Mouse (Mus musculus): ENCODE results near the gene Clec2d. TPM values are rescaled to one million over a fixed set of nuclear protein-coding genes. Genes with fewer than 3 reads are reported as not detected.

The Clec2d gene
- polyA plus RNA-seq, 1 experiment from 2014 or later, result 0.97 TPM

DNA sequence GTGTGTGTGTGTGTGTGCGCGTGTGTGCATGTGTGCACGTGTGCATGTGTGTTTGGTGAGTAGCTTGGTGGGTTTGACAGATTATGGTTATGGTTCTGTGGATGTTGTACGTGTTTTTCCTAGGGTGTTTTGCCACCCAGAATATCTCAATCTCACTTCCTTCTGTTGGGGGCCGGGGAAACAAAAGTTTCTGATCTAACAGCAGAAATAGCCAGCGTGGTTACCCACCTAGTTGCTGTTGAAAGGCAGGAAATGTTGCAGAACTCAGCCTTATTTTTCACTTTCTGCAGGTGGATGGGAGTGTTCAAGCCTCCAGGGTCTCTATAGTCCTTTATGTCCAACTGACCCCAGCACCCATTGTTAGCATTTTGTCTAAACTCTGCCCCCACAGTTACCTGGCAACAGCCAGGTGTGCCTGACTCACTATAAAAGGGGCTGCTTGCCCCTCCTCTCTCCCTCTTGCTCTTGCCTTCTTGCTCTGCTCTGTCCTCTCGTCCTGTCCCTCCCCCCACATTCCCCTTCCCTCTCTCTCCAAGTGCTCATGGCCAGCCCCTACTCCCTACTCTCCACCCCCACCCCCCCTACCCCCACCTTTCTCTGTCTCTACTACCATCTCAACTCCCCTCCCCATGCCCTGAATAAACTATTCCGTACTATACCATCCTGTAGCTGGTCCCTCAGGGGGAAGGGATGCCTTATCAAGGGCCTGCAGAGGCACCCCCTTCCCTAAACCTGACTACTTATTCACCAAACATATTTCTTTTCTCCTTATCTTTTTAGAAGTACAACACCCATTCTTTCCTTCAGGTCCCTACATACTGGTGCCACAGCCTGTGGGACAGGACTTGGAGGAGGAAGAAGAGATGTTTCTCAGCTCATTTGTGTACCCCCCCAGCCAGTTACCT, 54.3 kb downstream of the Clec2d start:
- H3K27ac ChIP-seq (replicated peaks; ENCODE audit: low read depth, low read length), result no peak overlapping the region
- WGBS, result 75% methylated on average over 8 of the region's 8 CpGs
- ATAC-seq (ENCODE audit: low read depth), result no peak

DNA sequence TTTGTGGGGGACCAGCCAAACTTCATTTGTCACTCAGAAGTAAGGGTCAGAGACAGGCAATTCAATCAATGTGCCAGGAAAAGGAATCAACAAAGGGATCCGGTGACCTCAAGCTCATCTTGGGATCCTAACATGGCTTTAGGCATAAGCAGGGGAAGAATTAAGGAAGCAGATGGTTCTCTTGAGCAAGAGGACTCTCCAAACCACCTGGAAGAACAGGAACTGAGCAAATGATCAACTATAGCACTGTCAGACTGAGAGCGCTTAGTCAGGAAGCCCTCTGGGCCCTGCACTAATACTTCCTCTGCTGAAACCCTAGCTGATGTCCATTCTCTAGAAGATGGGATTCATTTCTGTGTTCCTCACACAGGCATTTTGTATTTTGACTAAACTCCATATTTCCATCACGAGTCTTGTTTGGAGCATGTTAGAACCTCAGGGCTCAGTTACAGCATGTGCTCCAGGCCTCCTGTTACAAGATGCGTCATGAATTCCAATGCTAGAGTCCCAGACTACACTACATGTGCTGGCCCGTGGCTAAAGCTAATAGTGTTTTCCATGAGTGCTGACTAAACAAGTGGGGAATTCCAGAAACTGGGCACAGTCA, 55.5 kb downstream of the Clec2d start:
- 0 out of 2 replicates have a peak, but pooled peaks cover 7% of the 10 kb centered on the region for H3K4me1 ChIP-seq (ENCODE audit: control insufficient read depth, insufficient read depth, low read length)
- no peak overlapping the region for H3K4me2 ChIP-seq (ENCODE audit: low read depth, low read length)
- H3K27ac ChIP-seq (replicated peaks; ENCODE audit: low read depth, low read length), result peak overlapping the region; percentile 10; the same call in 1 of the 2 replicates
- no peak overlapping the region for H3K9ac ChIP-seq (ENCODE audit: low read depth, low read length)
- ATAC-seq (ENCODE audit: low read depth) (no peak), DNase-seq (ENCODE audit: low spot score) (peak; percentile 51)
- no peaks in the 10 kb centered on the region for H3K27me3 ChIP-seq (replicated peaks; ENCODE audit: control insufficient read depth, insufficient read depth, low read length)
- H3K9me3 ChIP-seq (ENCODE audit: control insufficient read depth, low read length), result no peaks in the 10 kb centered on the region
- no peak overlapping the region for H3K4me3 ChIP-seq (ENCODE audit: low read depth, low read length)
- no peaks in the 10 kb centered on the region for H3K36me3 ChIP-seq (ENCODE audit: control insufficient read depth, insufficient read depth, low read length)
- WGBS, result 76% methylated on average over 5 of the region's 5 CpGs

More for the DNA sequence above, 54.3 kb downstream of the Clec2d start:
- no peak for DNase-seq (ENCODE audit: low spot score)
- Histone ChIP-seq H3K9me3 (ENCODE audit: control insufficient read depth, low read length) (no peaks in the 10 kb centered on the region), H3K27me3 (replicated peaks; ENCODE audit: control insufficient read depth, insufficient read depth, low read length) (no peaks in the 10 kb centered on the region), H3K4me1 (ENCODE audit: control insufficient read depth, insufficient read depth, low read length) (peaks cover 18% of the 10 kb centered on the region), H3K36me3 (ENCODE audit: control insufficient read depth, insufficient read depth, low read length) (no peaks in the 10 kb centered on the region), H3K9ac (ENCODE audit: low read depth, low read length) (no peak overlapping the region), H3K4me2 (ENCODE audit: low read depth, low read length) (no peak overlapping the region), H3K4me3 (ENCODE audit: low read depth, low read length) (no peak overlapping the region)

Small RNAs within 50 kb of the gene (microRNA-seq; reads per million reads assigned to microRNA genes)
- not detected for gene Gm27514 (ENCODE audit: borderline number of aligned reads)

Other genes starting within 250 kb of the Clec2d start
- gene Clec2g, start 246.2 kb upstream of the Clec2d start, polyA plus RNA-seq (2014; fragmentation: Nextera tagmentation; extraction: Ambion mirVana), result 1.1 and 1.4 TPM in 2 replicates
- 0.51 and 0.80 TPM in 2 replicates for gene Klrb1f, start 134.7 kb upstream of the Clec2d start, polyA plus RNA-seq (2014; fragmentation: Nextera tagmentation; extraction: Ambion mirVana)
- gene Clec2e, start 79.7 kb upstream of the Clec2d start, polyA plus RNA-seq (2014; fragmentation: Nextera tagmentation; extraction: Ambion mirVana), result 0.18 TPM in 2 replicates
- gene Cd69, start 94.8 kb downstream of the Clec2d start, polyA plus RNA-seq (2014; fragmentation: Nextera tagmentation; extraction: Ambion mirVana), result 0.18 and 0.35 TPM in 2 replicates
- 0.17 TPM in 1 of 2 replicates, not detected in the other for gene 4922502D21Rik, start 151.2 kb downstream of the Clec2d start, polyA plus RNA-seq (2014; fragmentation: Nextera tagmentation; extraction: Ambion mirVana)
- 1.9 and 3.0 TPM in 2 replicates for gene Clec12a, start 162.1 kb downstream of the Clec2d start, polyA plus RNA-seq (2014; fragmentation: Nextera tagmentation; extraction: Ambion mirVana)
- gene Clec12b, start 205.3 kb downstream of the Clec2d start, polyA plus RNA-seq (2014; fragmentation: Nextera tagmentation; extraction: Ambion mirVana), result 0.21 TPM in 1 of 2 replicates, not detected in the other
- gene Clec1b, start 216.7 kb downstream of the Clec2d start, polyA plus RNA-seq (2014; fragmentation: Nextera tagmentation; extraction: Ambion mirVana), result 1.6 and 2.2 TPM in 2 replicates
- gene Clec9a, start 228.2 kb downstream of the Clec2d start, polyA plus RNA-seq (2014; fragmentation: Nextera tagmentation; extraction: Ambion mirVana), result 0.17 and 0.24 TPM in 2 replicates